Mouse (Mus musculus) intestine, embryonic 16.5 days (tissue): ENCODE data around the gene Rad9a. TPM values are rescaled to one million over a fixed set of nuclear protein-coding genes. Genes with fewer than 3 reads are reported as not detected.
A peak's percentile ranks its signal among the peaks of the same experiment; 100 is the strongest.

Experiments used
- ATAC-seq: fragments of 200-750 bp; cut with Nextera tagmentation; 2 replicates; pipeline ENCODE4 v1.8.0; 2017; ENCODE audit warnings: moderate TSS enrichment, moderate library complexity
- H3K27ac ChIP-seq: fragments of 300-500 bp; sonication (generic); 2 replicates; pipeline ENCODE4 v1.5.1; 2014; ENCODE audit warnings: mild to moderate bottlenecking, low read length
- H3K27me3 ChIP-seq: fragments of 300-500 bp; sonication (generic); replicated peaks from 2 replicates; pipeline ENCODE4 v1.6.1; 2014; ENCODE audit warnings: low read length, control low read depth, mixed read lengths; ENCODE audit not compliant: control insufficient read depth, insufficient read depth
- H3K36me3 ChIP-seq: fragments of 300-500 bp; sonication (generic); 2 replicates; pipeline ENCODE4 v1.6.1; 2014; ENCODE audit warnings: low read length, control low read depth; ENCODE audit not compliant: control insufficient read depth, insufficient read depth
- H3K4me1 ChIP-seq: fragments of 300-500 bp; sonication (generic); 2 replicates; pipeline ENCODE4 v1.6.1; 2014; ENCODE audit warnings: low read length, control low read depth, mixed read lengths; ENCODE audit not compliant: control insufficient read depth, insufficient read depth
- H3K4me2 ChIP-seq: fragments of 300-500 bp; sonication (generic); 2 replicates; pipeline ENCODE4 v1.6.1; 2014; ENCODE audit warnings: low read depth, low read length, control low read depth
- H3K4me3 ChIP-seq: fragments of 300-500 bp; sonication (generic); 2 replicates; pipeline ENCODE4 v1.5.1; 2014; ENCODE audit warnings: mild to moderate bottlenecking, low read length
- H3K9ac ChIP-seq: fragments of 300-500 bp; sonication (generic); 2 replicates; pipeline ENCODE4 v1.6.1; 2014; ENCODE audit warnings: low read depth, low read length
- H3K9me3 ChIP-seq: fragments of 300-500 bp; sonication (generic); 2 replicates; pipeline ENCODE4 v1.6.1; 2016; ENCODE audit warnings: low read length, control low read depth; ENCODE audit not compliant: control insufficient read depth
- WGBS: fragments of 180-500 bp; shearing (Covaris S2); extraction: QIAGEN DNeasy Blood & Tissue Kit; methylation state at CpG from one replicate; pipeline ENCODE4 v1.1.7; 2014; 5-methylcytosine and 5-hydroxymethylcytosine counted together
- polyA plus RNA-seq: library from polyadenylated mRNA; unstranded; fragments of >200 nt; fragmentation: Nextera tagmentation; extraction: Ambion mirVana; gene quantifications from 2 replicates; pipeline ENCODE4 v1.2.1, GENCODE M21; 2015

Rad9a gene
- polyA plus RNA-seq, 1 experiment from 2014 or later = 34.2 TPM

GRCm38 (mm10) chr19:4220957-4221743 is 19.7 kb upstream of the Rad9a start:
- H3K36me3 ChIP-seq = no peaks in the 10 kb centered on the region
- H3K27ac ChIP-seq = peak overlapping the region; percentile 79
- H3K4me2 ChIP-seq = peak overlapping the region; percentile 54
- ATAC-seq = peak; percentile 82
- WGBS = 28% methylated on average over 14 of the region's 14 CpGs
- peak overlapping the region; percentile 53 for H3K9ac ChIP-seq
- peak overlapping the region; percentile 33 for H3K4me3 ChIP-seq
- peaks cover 66% of the 10 kb centered on the region for H3K4me1 ChIP-seq
- H3K9me3 ChIP-seq = no peaks in the 10 kb centered on the region
- no peaks in the 10 kb centered on the region for H3K27me3 ChIP-seq

DNA sequence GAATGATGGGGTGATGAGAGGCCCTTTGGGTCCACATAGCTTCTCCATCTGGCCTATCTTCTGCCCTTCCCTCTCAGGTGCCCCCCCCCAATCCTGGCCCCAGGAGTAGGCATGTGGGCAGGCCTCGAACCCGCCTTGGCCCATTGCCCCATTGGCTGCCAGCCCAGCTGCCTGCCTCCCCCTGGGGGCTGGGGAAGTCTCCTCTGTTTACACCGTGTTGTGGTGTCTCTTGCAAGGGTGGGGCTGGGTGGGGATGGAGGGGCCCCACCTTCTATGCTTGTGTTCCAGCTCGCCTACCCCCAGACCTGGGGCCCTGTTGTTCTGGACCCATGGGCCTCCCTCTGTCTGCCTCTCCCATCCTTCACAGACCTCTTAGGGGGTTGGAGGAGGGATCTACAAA is 19.0 kb upstream of the Rad9a start:
- Histone ChIP-seq H3K4me1 (peaks cover 69% of the 10 kb centered on the region), H3K9me3 (no peaks in the 10 kb centered on the region), H3K36me3 (no peaks in the 10 kb centered on the region), H3K4me3 (peak overlapping the region; percentile 33), H3K9ac (peak overlapping the region; percentile 53), H3K4me2 (peak overlapping the region; percentile 54), H3K27ac (peak overlapping the region; percentile 79), H3K27me3 (no peaks in the 10 kb centered on the region)
- WGBS = 20% methylated on average over 4 of the region's 4 CpGs
- peak; percentile 45 for ATAC-seq

- Histone ChIP-seq H3K4me2 (peak overlapping the region; percentile 54; the same call in 1 of the 2 replicates), H3K9ac (peak overlapping the region; percentile 53), H3K27me3 (no peaks in the 10 kb centered on the region), H3K27ac (peak overlapping the region; percentile 79), H3K4me1 (peaks cover 71% of the 10 kb centered on the region), H3K9me3 (no peaks in the 10 kb centered on the region), H3K36me3 (no peaks in the 10 kb centered on the region), H3K4me3 (no peak overlapping the region)
- no peak for ATAC-seq
- 79% methylated on average over 6 of the region's 6 CpGs for WGBS
Observed at GRCm38 (mm10) chr19:4219943-4220342, 18.5 kb upstream of the Rad9a start.

DNA sequence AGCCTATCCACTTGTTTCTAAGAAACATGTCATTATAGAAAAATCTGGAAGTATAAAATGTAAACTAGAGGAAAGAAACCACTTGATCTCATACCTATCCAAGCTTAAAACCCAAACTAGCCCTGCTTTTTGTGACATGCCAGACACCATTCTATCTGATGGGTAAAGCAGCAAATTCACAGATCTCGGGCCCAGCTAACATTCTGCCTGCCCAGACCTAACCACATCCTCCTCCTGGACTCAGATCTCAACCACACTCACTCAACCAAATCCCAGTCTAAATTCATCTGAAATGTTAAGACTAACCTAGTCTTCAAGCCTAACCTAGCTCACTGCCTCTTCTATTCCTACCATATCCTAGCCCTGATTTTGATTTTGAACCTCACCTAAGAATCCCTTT is 17.3 kb upstream of the Rad9a start:
- Histone ChIP-seq H3K9ac (no peak overlapping the region), H3K4me3 (no peak overlapping the region), H3K9me3 (no peaks in the 10 kb centered on the region), H3K27me3 (no peaks in the 10 kb centered on the region), H3K4me1 (peaks cover 74% of the 10 kb centered on the region), H3K4me2 (no peak overlapping the region), H3K27ac (no peak overlapping the region), H3K36me3 (no peaks in the 10 kb centered on the region)
- 93% methylated on average over 1 of the region's 1 CpGs for WGBS
- ATAC-seq = no peak

- Histone ChIP-seq H3K9ac (no peak overlapping the region), H3K4me2 (no peak overlapping the region), H3K36me3 (no peaks in the 10 kb centered on the region), H3K4me3 (no peak overlapping the region), H3K27ac (peak overlapping the region; percentile 62), H3K4me1 (peaks cover 79% of the 10 kb centered on the region), H3K9me3 (no peaks in the 10 kb centered on the region), H3K27me3 (no peaks in the 10 kb centered on the region)
- WGBS = 72% methylated on average over 11 of the region's 11 CpGs
- ATAC-seq = no peak
Observed at GRCm38 (mm10) chr19:4218293-4218692, 16.8 kb upstream of the Rad9a start.

DNA sequence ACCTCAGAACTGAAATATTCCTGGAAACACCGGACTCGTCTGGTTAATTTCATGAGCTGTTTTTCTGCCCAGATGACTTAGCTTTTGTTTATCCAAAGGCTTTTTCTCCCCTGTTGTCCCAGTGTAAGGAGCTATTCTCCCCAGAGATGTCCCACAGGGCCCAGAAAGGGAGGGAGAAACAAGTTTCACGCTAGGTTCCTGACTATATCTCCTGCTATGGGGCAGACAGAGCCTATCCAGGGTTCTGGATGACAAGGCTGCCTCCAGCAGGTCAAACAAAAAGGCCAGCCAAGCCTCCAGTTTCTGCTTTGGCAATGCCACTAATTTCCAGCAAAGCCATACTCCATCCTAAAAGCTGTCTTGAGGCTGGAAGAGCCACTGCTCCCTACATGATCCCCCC is 16.4 kb upstream of the Rad9a start:
- Histone ChIP-seq H3K9ac (no peak overlapping the region), H3K4me1 (peaks cover 80% of the 10 kb centered on the region), H3K36me3 (no peaks in the 10 kb centered on the region), H3K4me3 (no peak overlapping the region), H3K4me2 (peak overlapping the region; percentile 96; the same call in 1 of the 2 replicates), H3K9me3 (no peaks in the 10 kb centered on the region), H3K27me3 (no peaks in the 10 kb centered on the region), H3K27ac (peak overlapping the region; percentile 62)
- WGBS = 35% methylated on average over 3 of the region's 3 CpGs
- no peak for ATAC-seq

GRCm38 (mm10) chr19:4217140-4217539 is 15.7 kb upstream of the Rad9a start:
- H3K4me1 ChIP-seq = peaks cover 80% of the 10 kb centered on the region
- 15% methylated on average over 5 of the region's 5 CpGs for WGBS
- no peaks in the 10 kb centered on the region for H3K36me3 ChIP-seq
- H3K27ac ChIP-seq = peak overlapping the region; percentile 62
- peak overlapping the region; percentile 87 for H3K4me3 ChIP-seq
- H3K4me2 ChIP-seq = peak overlapping the region; percentile 96; the same call in 1 of the 2 replicates
- H3K27me3 ChIP-seq = no peaks in the 10 kb centered on the region
- peak overlapping the region; percentile 48 for H3K9ac ChIP-seq
- ATAC-seq = peak; percentile 30
- no peaks in the 10 kb centered on the region for H3K9me3 ChIP-seq

DNA sequence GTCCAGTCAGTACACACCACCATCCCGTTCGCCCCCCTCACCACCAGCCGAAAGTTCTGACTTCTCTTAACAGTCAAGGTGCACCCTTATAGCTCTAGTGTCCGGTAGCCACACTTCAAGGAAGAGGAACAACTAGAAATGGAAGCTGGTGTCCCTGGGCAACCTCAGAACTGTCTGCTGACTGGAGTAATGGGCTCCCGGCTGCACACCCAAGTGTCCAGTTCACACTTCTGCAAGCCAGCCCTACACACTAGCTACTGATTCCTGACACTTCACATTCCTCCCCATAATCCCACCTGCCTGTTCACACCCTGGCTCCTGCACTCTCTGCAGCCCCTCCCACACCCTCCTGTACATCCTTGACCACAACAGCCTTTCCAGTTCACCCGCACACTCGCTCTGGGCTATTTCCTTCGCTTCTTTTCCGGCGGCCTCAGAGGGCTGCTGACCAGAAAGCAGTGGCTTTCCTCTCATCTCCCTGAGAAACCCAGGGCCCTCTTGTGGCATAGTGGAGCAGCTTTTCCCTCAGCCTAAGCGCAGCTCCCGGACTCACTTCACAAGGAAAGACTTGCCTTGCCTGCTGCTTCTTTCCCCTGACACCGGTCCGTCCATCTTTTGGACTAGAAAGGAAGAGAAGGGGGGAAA is 14.7 kb upstream of the Rad9a start:
- Histone ChIP-seq H3K27ac (peak overlapping the region; percentile 62), H3K4me2 (peak overlapping the region; percentile 96), H3K36me3 (no peaks in the 10 kb centered on the region), H3K4me3 (peak overlapping the region; percentile 87), H3K27me3 (no peaks in the 10 kb centered on the region), H3K9ac (peak overlapping the region; percentile 48), H3K9me3 (no peaks in the 10 kb centered on the region), H3K4me1 (peaks cover 70% of the 10 kb centered on the region)
- ATAC-seq = no peak
- 13% methylated on average over 14 of the region's 14 CpGs for WGBS

DNA sequence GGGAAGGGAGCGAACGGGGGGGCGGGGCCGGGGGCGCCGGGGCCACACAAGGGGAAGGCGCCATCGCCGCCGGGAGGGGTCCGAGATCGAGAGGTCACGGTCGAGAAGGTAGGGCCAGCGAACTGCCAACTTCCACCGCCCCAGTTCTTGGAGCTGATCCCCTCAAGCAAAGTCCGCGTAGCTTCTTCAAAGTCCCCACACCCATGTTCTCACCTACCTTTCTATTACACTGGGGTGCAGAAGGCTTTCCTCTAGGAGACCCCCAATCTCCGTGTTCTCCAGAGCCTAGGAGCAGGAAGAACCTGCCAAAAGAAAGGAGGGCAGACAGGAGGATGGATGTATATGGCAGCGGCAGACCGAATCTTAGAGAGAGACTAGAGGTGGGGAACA is 14.0 kb upstream of the Rad9a start:
- H3K27ac ChIP-seq = peak overlapping the region; percentile 96
- H3K4me1 ChIP-seq = peaks cover 63% of the 10 kb centered on the region
- no peaks in the 10 kb centered on the region for H3K9me3 ChIP-seq
- peak overlapping the region; percentile 87 for H3K4me3 ChIP-seq
- no peaks in the 10 kb centered on the region for H3K27me3 ChIP-seq
- no peak for ATAC-seq
- peak overlapping the region; percentile 96 for H3K4me2 ChIP-seq
- 4% methylated on average over 19 of the region's 21 CpGs for WGBS
- H3K36me3 ChIP-seq = no peaks in the 10 kb centered on the region
- peak overlapping the region; percentile 98 for H3K9ac ChIP-seq
